Mouse (Mus musculus) liver, adult 2 months (tissue): ENCODE data around the gene Hydin. TPM values are rescaled to one million over a fixed set of nuclear protein-coding genes. Genes with fewer than 3 reads are reported as not detected.

ENCODE experiments used
- DNase-seq: peaks from one replicate; pipeline ENCODE4 v3.0.0-alpha.2; 2011; ENCODE audit warnings: low read depth, low spot score; ENCODE audit errors: extremely low read depth
- H3K27ac ChIP-seq: fragments of 200-500 bp; replicated peaks from 2 replicates; pipeline ENCODE4 v1.5.1; 2012; ENCODE audit warnings: low read depth, mild to moderate bottlenecking, control low read depth, inconsistent platforms, low read length; ENCODE audit not compliant: insufficient read depth
- H3K27me3 ChIP-seq: fragments of 200-500 bp; 2 replicates; pipeline ENCODE4 v1.6.1; 2012; ENCODE audit warnings: mild to moderate bottlenecking, moderate library complexity, low read length, inconsistent platforms; ENCODE audit not compliant: control insufficient read depth, insufficient read depth
- H3K36me3 ChIP-seq: fragments of 200-500 bp; 2 replicates; pipeline ENCODE4 v1.6.1; 2012; ENCODE audit warnings: low read length, inconsistent platforms; ENCODE audit not compliant: control insufficient read depth, insufficient read depth
- H3K4me1 ChIP-seq: fragments of 200-500 bp; 2 replicates; pipeline ENCODE4 v1.6.1; 2011; ENCODE audit warnings: low read length; ENCODE audit not compliant: control insufficient read depth, insufficient read depth
- H3K4me3 ChIP-seq: fragments of 200-500 bp; 2 replicates; pipeline ENCODE4 v1.5.1; 2011; ENCODE audit warnings: low read depth, mild to moderate bottlenecking, control low read depth, low read length, moderate library complexity; ENCODE audit not compliant: insufficient read depth
- H3K79me2 ChIP-seq: fragments of 200-500 bp; 2 replicates; pipeline ENCODE4 v1.6.1; 2012; ENCODE audit warnings: inconsistent platforms, mild to moderate bottlenecking, low read length, moderate library complexity; ENCODE audit not compliant: control insufficient read depth, insufficient read depth
- H3K9ac ChIP-seq: fragments of 200-500 bp; 2 replicates; pipeline ENCODE4 v1.6.1; 2012; ENCODE audit warnings: low read depth, mild to moderate bottlenecking, control low read depth, inconsistent platforms, low read length
- CTCF ChIP-seq: fragments of 200-500 bp; IDR thresholded peaks from 2 replicates; pipeline ENCODE4 v1.5.1; 2011; ENCODE audit warnings: low read depth, low read length, control low read depth
- POLR2A ChIP-seq: fragments of 200-500 bp; IDR thresholded peaks from 2 replicates; pipeline ENCODE4 v1.6.1; 2011; ENCODE audit warnings: low read length, control low read depth; ENCODE audit not compliant: insufficient read depth; ENCODE audit errors: extremely low read depth
- WGBS: fragments of 180-500 bp; shearing (Covaris S2); methylation state at CpG from one replicate; pipeline ENCODE4 v1.1.7; 2018; 5-methylcytosine and 5-hydroxymethylcytosine counted together
- polyA plus RNA-seq: library from polyadenylated mRNA; depleted of rRNA; stranded (reverse); fragments of >200 nt; gene quantifications from 2 replicates; pipeline ENCODE4 v1.2.3, GENCODE M21; 2012; rRNA removed
- total RNA-seq: library from RNA; depleted of rRNA; stranded (reverse); fragments of >200 nt; gene quantifications from 2 replicates; pipeline ENCODE4 v1.2.3, GENCODE M21; 2014; rRNA removed

Hydin gene
- total and polyA plus RNA-seq, 2 experiments, result under 0.01 TPM; not detected in 1

DNA sequence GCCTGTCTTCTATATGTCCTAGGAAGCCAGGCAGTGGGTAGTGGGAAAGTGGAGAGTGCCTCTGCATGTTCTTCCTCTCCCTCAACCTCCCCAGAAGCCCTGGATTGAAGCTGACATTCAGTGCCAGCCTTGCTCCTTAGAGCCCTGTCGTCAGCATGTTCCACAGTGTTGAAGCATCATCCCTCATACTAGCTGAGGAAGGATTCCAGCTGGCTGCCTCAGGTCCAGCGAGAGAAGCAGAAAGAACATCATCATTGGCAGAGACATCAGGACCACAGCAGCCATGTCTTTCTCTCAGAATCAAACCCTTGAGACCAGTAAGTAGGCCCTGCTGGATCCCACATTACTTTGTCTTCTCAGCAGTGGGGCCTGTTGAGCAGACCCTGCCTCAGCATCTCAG is 390.9 kb downstream of the Hydin start:
- Histone ChIP-seq H3K27me3 (no peaks in the 10 kb centered on the region), H3K79me2 (no peaks in the 10 kb centered on the region), H3K36me3 (peaks cover 5% of the 10 kb centered on the region; the same call in 1 of the 2 replicates), H3K27ac (no peak overlapping the region), H3K4me1 (no peaks in the 10 kb centered on the region), H3K4me3 (no peak overlapping the region), H3K9ac (no peak overlapping the region)
- no peak for TF ChIP-seq POLR2A
- TF ChIP-seq CTCF, result no peak
- 91% methylated on average over 2 of the region's 2 CpGs for WGBS
- no peak for DNase-seq

Other genes with a start within 250 kb of the Hydin start
- gene Chst4, start 227.2 kb upstream of the Hydin start, total RNA-seq, result 0.18 and 0.20 TPM in 2 replicates
- 0.22 and 0.39 TPM in 2 replicates for gene Chst4, start 227.2 kb upstream of the Hydin start, polyA plus RNA-seq
- gene Zfp612, start 187.2 kb upstream of the Hydin start, total RNA-seq, result 4.1 and 4.6 TPM in 2 replicates
- gene Zfp612, start 187.2 kb upstream of the Hydin start, polyA plus RNA-seq, result 1.2 and 1.5 TPM in 2 replicates
- gene Gm21964, start 165.8 kb upstream of the Hydin start, total RNA-seq, result not detected in 2 replicates
- not detected in 2 replicates for gene Gm21964, start 165.8 kb upstream of the Hydin start, polyA plus RNA-seq
- gene Gm17720, start 164.2 kb upstream of the Hydin start, total RNA-seq, result not detected in 2 replicates
- not detected in 2 replicates for gene Gm17720, start 164.2 kb upstream of the Hydin start, polyA plus RNA-seq
- gene Calb2, start 98.8 kb upstream of the Hydin start, total RNA-seq, result not detected in 2 replicates
- not detected in 2 replicates for gene Calb2, start 98.8 kb upstream of the Hydin start, polyA plus RNA-seq
- 3.3 and 3.7 TPM in 2 replicates for gene Cmtr2, start 51.3 kb upstream of the Hydin start, total RNA-seq
- gene Cmtr2, start 51.3 kb upstream of the Hydin start, polyA plus RNA-seq, result 1.6 and 1.7 TPM in 2 replicates